Mouse (Mus musculus): ENCODE measurements around the gene Elk1.

Gene Elk1

DNA sequence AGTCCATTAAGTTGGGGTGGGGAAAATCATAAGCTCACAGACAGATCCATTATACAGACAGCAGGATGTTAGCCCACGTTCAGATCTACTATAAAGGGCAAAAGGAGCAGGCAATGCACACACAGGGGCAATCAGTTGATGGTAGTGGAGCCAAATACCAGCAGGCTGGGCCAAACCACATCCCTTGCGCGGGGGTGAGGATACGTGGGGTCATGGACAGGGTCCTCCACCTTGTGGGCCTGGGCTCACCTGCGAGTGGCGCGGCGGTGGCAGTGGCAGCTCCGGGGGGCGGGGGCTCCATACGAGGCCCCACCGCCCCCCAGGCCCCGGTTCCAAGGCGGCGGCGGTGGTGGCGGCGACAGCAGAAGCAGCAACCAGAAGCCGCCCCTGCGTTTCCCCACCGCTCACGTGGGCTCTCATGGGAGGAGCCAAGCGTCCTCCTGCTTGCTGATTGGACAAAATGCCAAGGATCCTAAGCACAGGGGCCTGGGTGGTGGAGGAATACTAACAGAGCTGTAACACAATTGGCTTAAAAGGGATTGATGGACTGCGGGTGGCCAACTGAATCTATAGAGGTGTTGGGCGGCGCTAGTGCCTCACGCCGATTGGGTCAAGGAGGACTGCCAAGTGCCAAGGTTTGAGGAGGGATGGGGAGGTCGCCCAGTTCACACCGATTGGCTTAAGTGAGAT, at the start of gene Elk1:
Gene Elk1 (minus strand): TSS at position 418 of the 690 bp plus-strand sequence.
- peak; percentile 81 for DNase-seq (ENCODE audit: low spot score)

DNA sequence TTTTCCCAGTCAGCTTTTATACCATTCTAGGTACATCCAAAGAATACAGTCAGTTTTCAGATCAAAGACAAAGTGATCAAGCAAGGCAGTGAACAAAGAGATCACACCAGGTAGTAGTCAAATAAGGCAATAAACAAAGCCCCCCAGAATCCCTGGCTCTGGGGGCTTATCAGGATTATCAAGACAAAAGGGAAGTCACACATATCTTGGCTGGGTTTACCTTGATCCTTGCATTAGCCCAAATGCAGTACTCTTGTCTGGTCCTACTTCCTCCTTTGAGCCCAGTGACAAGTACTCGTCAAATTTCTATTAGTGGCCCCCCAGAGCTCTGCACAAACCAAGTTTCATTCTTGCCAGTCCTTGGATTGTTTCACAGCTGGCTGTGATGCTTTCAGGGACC, 30.5 kb upstream of the Elk1 start:
- no peak for DNase-seq (ENCODE audit: low spot score)

DNA sequence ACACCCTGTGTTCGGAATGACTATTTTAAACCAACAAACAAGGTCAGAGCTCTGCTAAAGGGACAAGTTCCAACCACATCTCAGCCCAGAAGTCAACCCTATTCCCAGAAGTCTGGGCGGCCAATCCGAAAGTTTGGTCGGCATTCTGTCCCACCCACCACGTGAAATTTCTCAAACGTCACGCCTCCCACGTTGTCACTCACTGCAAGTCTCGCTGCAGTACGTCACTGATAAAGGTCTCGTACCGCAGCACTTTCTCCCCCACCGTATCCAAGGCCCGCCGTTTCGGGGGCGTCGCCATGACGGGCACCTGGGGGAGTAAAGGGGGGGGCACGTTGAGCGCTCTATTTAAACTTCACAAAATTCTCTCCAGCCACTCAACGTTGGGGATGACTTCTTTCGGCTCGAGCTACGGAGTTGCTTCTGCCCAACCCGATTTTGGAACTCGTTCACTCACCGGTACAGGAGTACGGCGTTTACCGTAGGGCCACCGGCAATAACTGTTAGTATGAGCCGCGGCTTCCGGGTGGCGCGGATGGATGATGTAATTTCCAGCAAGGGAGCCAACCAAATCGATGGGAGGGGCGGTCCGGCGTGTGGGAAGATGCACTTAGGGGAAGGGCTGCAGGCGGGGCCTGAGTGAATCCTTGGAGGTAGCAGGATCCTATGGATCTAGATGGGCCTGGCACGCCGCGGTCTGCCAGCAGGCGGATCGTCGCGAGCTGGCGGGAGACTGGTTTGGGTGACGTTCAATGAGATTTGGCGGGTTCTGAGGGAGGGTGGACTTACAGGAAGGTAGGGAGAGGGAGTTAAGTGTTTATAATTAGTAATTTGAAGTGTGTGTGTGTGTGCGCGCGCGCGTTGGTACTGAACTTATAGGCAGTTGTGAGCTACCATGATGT, 11.3 kb upstream of the Elk1 start, which contains the start of gene Uxt:
Gene Uxt (minus strand): TSS at position 541 of the 902 bp plus-strand sequence.
- peak; percentile 85 for DNase-seq (ENCODE audit: low spot score)

DNA sequence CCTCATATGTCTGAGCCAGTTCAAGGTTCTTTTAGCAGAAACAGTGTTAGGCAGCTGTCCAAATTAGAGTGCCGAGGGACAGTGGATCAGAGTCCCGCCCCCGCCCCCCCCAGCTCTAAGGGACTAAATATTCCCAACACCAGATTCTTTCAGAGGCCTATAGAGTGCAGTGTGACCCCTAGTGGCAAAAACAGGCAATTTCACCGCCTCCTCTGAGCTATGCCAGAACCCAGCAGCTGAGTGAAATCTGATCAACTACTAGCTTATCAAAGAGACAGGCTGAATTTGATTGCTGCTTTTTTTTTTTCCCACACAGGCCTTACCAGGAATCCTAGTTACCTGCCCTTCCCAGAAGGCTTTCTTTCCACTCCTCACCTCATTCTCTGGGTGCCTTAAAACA, 4.4 kb downstream of the Elk1 start:
- DNase-seq (ENCODE audit: low spot score) = no peak

DNA sequence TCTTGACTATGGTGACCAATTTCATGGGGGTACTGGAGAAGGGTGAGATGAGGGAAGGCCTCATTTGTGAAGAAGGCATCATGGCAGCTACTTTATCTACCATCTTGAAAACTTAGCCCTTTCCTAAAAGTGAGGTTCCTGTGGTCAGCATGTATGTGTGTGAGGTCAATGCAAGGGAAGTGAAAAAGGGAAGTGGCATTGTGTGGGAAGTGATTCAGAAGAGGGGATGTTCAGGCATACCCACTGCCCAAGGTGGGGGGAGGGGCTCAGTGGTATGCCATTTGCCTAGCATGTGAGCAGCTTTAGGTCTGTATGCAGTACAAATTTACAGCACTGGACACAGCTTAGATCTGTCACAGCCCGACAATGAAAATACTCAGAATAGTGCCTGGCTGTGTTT, 18.4 kb downstream of the Elk1 start:
- no peak for DNase-seq (ENCODE audit: low spot score)

DNA sequence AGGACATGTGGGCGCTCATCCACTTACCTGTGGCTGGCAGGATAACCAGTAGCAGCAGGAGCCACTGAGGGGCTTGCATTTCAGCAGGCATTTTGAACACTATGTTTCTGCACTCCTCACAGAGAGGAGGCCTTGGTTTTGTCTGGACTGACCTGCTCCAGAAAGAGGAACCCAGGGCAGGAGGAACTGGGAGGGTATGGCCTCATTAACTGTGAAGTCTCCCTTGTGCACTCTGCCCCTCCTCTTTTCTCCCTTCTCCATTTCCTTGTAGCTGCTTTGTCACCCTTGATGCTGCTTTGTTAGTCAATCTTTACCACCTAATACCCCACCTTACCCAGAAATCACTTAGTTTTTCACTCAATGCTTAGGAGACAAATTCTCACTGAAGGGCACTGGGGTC, 19.0 kb downstream of the Elk1 start, which contains the start of gene Cfp:
Gene Cfp (minus strand): TSS at position 192 of the 400 bp plus-strand sequence.
- DNase-seq (ENCODE audit: low spot score) = no peak

DNA sequence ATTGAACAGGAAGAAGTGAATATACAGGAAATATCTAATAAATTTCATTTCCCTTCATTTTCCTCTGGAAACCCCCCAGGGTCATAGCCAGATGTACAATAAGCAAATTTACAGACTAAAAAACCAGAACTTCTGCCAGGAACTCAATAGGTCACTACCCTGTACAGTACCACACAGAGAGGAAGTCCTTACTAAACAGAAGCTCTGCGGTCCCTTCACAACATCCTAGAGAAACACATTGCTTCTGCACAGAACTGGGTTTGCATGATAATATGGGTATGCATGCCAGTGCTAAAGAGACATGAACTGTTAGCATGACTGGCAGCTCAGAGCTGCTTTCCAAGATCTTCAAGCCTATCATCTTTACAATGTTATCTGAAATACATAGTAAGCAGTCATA, 20.5 kb downstream of the Elk1 start:
- DNase-seq (ENCODE audit: low spot score) = no peak

DNA sequence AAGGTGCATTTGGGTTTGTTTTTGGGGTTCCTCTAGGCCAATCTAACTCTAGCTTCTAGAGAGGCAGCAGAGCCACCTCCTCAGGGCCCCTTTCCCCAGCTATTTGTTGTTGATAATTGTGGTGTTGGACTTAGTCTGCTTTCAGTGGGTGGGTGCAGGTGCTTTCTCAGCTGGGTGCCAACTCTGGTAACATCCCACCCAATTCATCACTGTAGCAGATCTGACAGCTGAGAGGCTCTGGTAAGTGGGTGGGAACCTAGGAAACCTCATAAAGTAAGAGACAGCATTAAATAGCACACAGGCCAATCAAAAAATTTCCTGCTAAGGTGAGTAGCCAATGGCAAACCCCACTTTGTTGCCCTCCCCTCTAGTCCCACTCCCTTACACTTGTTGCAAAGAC, 25.4 kb downstream of the Elk1 start:
- DNase-seq (ENCODE audit: low spot score) = no peak

DNA sequence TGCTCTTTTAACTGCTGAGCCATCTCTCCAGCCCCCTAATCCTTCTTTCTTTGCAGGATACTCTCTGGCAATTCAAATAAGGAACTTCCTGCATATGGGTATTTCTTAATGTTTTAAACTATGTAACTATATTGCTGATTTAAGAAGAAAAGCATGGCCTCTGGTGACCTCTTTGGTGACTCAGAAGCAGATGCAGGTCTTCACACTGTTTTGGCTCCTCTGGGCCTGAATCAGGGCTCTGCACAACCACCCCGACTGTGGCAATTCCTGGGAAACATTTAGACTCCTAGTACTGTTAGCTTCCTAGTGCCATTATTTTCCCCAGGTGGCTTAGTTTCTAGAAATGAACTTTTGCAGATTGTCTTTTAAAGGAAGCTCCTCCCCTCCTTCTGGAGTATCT, 26.9 kb downstream of the Elk1 start:
- no peak for DNase-seq (ENCODE audit: low spot score)

DNA sequence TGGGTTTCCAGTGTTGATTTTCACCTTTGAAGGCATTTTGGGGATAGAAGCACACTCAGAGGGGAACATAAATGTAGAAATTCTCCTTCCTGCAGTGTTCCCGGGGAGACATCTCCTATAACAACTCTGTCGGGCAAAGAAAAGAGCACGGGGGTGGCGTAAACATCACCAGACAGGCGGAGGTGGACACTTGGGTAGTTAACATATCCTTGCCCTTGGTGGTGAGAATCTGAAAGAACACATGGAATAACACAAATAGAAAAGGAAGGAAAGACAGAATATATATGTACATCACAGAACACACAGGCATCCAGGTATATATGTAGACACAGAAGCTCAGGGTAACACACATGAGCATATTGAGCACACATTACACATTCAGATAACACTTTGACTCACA, 29.0 kb downstream of the Elk1 start:
- no peak for DNase-seq (ENCODE audit: low spot score)

DNA sequence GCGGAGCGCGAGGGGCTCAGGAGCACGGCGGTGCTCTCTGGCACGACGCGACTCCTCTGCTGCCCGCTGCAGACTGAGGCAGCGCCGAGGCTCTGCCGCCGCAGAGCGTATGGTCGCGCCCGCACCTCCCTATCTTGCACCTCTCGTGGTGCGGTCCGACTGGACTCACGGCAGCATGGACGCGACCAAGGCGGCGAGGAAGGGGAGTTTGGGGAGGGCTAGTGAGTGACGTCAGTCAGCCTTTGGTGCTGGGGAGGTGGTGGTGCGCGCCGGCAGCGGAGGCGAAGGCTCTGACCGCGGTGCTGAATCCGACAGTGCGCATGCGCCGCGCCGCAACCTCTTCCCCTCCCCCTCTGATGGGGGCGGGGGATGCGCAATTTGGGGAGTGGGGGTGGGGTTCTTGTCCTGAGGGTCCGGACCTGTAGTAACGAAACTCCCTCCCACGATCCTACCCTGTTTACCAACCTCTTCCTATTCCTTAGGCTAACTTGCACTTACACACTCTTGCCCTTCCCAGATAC, 29.5 kb downstream of the Elk1 start, which contains the start of gene Syn1:
Gene Syn1 (minus strand): TSS at position 161 of the 521 bp plus-strand sequence.
- peak; percentile 83 for DNase-seq (ENCODE audit: low spot score)

DNA sequence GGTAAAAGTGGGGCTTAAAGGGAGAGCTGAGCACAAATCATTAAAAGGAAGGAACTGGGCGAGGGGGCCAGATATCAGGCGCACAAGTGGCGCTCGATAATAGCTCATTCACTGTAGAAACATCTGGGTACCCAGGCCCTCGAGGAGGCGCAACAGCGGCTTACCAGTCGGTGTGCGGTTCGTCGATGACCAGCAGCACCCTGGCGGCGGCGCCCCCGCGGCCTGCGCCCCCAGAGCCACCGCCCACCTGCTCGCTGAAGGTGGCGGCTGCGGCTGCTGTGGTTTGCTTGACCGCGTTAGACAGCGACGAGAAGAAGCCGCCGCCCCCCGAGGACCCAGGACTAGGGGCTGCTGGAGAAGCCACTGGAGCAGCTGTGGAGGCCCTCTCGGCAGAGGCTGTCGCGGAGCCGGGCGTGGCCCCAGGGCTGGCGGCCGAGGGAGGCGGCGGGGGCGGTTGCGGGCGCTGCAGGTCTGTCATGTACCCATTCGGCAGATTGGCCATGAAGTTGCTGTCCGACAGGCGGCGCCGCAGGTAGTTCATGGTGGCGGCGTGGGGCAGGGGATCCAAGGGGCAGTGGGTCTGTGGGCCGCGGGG, 30.1 kb downstream of the Elk1 start:
- DNase-seq (ENCODE audit: low spot score) = no peak

DNA sequence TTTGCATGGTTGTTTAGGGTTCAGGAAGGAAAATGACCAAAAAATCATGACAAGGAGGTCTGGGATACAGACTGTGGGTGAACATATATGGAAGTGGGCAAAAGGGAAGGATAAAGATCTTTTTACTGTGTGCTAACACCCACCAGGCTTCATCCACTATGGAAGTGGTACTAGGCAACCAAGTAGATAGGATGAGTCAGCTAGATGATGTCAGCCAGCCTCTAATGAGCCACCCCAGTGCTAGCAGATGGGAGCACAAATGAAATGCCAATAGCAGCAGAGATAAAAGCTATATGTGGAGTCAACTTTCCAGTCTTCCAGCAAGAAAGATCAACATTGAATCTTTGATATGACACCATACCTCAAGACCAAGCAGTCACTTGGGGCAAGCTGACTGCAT, 35.3 kb downstream of the Elk1 start:
- DNase-seq (ENCODE audit: low spot score) = no peak

DNA sequence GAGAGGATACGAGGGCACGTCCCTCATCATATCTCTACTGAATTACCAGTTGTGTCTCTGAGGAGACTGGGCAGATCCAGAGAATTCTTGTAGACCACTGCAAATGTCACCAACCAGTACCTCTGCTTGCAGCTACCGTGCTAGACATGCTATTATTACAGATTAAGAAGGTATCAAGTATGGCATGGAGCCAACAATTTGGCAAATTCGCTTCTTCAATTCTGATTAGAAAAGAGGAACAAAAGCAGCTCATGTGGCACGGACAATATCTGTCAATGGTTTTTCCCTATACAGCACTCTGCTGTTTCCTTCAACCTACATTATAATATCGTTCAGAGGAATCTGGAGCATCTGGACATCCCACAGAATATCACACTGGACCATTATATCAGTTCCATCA, 36.7 kb downstream of the Elk1 start:
- no peak for DNase-seq (ENCODE audit: low spot score)

DNA sequence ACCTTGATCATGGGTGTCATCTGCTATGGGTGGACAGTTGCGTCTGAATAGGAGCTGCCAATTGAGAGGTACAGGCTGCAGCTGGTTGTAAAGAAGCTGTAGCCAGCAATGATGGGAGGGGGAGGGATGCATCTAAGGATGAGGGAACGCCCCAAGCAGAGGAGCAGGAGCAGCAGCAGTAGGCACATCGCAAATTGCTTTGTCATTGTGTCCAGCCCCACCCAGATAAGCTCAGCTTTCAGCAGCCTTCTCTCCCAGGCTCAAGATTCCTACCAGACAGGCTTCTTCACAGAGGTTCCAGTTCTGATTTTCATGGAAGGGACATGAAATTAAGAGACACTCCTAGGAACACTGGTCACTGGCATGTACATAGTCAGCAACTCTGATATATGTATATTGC, 40.3 kb downstream of the Elk1 start:
- no peak for DNase-seq (ENCODE audit: low spot score)

Measured in ovary, adult 18-20 months (tissue).